Mouse (Mus musculus): ENCODE data around the gene Gm19668.

- TF ChIP-seq CTCF (IDR thresholded peaks at IDR 0.05; ENCODE audit: low read depth, low read length) = no peak
- TF ChIP-seq POLR2A (IDR thresholded peaks at IDR 0.05; ENCODE audit: borderline replicate concordance, low read depth, low read length) = no peak
Measured at GRCm38 (mm10) chr10:77846961-77847360, 48.0 kb upstream of the Gm19668 start.

All from bone marrow macrophage, adult 2 months (primary cell).